Mouse (Mus musculus): ENCODE measurements at regions not wholly inside any gene's neighbourhood (a gene's known extent, or its start where the extent isn't known, plus 50 kb on each side); places are given as distances from the start of the nearest gene placed in this dataset.

DNA sequence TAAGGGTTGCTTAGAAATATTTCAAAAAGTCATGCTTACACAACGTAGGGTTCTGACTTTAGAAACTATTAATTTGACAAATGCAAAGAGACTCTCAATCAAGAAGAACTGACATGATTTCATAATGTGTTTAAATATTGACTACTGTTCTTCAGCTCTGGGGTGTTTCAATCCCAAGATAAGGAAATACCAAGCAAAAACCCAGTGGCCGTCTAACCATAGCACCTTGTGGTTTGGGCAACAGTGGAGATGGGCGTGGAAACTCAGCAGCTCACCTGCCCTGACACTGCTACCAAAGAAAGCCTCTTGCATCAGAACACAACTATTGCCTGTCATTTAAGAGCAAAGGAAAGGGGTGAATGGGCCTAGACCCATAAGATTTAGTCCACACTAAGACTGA is 119.9 kb downstream of the Foxa2 start:
- DNase-seq: no peak

DNA sequence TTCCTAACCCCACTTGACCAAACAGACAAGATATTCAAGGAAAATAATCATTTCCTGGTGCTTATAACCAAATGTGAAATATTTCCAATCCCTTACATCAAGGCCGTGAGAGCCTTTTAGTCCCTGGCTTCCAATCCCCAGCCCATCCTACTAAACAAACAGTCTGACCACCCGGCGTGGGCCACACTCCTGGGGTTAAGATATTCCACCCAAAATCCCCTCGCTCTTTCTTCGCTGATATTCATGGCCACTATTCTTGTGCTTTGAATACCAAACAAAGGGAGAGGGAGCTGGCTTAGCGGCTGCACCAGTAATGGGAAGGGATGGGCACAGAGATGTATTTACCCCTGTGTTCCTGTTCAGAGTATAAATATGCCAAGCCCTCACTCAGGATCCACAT is 139.4 kb downstream of the Foxa2 start:
- DNase-seq: no peak

DNA sequence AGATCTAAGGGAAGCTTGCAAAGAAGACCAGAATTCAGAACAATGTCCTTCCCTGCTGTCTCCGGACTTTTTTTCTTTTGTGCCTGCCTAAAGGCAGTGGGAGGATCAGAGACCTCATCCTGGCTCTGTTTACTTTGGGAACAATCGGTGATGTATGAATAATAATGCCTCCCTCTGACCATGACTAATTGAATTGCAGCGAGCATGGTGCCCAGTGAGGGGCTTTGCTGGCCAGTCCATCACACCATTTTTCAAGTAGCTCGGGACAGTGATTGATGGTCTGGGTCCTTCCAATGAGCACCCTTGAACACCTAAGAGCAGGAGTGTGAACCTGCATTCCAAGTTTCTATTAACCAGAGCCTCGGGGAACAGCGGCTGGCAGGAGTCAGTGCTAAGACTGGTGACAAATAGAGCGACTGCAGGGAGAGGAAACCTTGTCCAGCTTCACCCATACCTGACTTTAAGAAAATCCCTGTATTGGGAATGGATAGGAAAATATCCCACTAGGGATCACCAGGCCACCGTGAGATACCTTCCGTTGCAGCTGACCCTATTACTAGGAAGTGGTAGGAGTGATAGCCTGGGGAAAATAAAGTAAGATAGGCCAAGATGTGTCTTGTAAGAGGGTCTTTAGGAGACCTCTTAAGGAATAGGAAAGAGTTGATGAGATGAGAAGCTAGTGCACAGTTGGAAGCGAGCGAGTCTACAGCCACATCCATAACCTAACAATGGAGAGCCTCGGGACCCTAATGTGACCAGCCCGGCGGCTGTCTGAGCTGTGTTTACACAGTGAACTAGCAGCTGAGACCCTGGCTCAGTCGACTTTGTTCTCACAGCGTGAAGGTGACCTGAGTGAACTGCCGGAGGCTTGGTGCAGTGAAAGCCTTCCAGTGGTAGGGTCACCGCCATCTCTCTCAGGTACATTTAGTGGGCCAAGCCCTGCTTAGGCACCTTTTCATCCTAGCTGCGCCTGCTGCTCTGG is 140.7 kb downstream of the Foxa2 start:
- peak in 1 of 2 experiments; percentile 19 for DNase-seq

DNA sequence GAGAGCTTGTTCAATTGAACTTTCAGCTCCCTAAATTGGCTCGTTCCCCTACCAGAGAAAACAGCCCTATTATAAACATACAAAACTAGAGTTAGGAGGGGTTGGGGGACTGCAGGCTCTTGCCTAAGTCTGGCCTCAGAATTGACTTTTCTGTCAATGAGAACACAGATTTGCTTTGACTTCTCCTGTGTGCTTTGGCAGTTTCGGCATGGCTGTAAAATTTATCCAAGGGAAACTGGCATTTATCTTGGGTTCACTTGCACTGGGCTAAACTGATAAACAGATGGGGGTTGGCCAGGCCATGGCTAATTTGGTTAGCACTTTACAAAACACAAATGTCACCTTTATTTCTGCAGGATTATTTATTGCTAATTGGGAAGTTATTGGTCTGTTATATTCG is 141.7 kb downstream of the Foxa2 start:
- DNase-seq: no peak

DNA sequence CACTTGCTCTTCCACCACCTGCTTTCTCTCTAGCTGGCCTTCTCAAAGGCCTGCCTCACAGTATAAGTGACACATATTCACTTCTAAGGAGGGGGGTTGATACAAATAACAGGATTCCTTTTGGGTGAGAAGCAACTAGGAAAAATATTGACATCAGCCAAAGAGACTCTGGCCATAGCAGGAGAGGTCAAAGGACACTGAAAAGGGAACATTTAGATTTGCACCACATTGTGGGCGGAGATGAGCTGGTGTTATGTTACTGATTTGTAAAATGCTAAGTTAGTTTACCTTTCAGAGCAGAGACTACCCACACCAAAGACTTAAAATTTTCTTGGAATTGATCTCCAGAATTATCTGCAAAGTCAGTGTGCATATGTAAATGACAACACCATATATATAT is 147.5 kb downstream of the Foxa2 start:
- no peak for DNase-seq

DNA sequence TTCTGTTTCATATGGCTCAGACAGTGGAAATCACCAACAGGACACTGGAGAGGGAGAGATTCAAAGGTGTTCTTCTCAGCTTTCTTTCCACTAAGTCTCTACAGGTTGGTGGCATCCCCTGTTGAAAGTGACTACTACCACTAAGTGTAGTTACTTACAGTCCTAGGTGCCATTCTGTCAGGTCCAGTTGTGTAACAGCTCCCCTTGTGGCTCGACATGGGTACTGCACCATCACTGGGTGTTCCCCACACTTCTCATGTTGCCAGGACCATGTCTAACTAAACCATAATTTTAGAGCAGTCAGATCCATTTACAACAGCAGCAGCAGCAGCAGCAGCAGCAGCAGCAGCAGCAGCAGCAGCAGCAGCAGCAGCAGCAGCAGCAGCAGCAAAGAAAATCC is 151.1 kb downstream of the Foxa2 start:
- peak in 1 of 2 experiments; percentile 40 for DNase-seq

DNA sequence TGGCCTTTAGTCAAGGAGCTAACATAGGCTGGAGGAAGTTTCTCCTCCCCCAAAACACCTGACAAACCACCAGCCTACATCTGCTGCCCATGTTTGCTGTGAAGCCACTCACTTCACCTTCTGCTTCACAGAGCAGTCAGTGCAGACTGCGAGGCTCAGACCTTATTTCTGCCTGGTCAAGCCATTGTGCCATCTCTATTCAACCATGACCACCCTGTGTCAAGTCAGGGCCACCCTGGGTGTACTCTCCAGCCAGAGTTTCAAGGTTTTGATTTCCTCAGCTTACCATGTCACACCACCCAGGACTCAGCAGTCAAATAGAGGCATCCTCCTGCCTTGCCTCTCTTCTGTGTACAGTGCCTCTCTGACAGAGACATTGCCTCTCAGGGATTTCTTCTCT is 152.6 kb downstream of the Foxa2 start:
- DNase-seq: no peak

DNA sequence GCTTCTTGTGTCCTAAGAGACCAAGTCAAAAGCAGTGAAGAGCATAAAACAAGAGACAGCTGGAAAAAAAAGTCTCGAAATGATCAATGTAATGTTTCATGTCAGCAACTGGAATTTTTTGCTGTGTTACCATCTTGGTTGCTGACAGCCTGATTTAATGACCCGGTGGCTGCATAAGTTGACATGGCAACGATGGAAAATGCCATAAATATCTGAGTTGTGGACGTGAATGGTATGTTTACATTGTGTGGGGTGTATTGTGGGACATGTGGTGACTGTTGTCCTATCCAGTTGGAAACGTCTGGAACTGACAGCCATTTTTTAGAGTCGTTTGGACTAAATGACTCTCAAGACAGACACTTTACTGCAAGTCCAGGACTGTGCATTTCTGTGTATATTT is 160.6 kb downstream of the Foxa2 start:
- no peak for DNase-seq

DNA sequence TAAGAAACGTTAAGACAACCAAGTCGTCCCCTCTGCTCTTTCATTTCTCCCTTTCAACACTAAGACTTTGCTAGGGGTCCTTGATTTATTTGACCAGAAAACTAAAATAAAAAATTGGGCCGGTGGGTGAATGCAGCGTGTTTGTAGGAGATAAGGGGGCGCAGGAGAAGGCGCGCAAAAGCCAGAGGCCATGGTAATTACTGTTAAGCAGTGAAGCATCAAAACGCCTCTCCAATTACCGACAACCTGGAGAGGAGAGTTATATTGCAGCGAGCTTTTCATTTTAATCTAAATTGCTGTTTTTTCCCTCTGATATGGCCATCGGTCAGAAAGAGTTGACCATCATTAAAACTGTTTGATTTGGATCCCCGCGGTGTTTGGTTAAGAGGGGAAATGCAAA is 168.9 kb downstream of the Foxa2 start:
- DNase-seq: no peak

DNA sequence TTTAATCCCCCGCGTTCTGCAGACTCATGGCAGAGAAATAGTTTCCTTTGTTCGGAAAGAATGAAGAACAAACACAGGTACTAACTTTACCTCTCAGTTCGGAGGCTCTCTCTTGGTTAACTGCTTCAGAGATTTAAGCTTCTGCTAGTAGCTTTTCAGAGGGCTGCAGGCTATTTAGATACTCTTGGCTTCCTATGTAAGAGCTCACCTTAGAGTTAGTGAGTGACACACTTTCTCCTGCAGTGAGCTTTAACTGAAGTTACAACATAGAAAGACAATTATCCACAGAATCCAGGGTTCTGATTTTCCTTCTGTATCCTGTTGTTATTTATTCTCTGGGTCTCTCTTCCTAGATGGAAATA is 169.2 kb downstream of the Foxa2 start:
- no peak for DNase-seq

DNA sequence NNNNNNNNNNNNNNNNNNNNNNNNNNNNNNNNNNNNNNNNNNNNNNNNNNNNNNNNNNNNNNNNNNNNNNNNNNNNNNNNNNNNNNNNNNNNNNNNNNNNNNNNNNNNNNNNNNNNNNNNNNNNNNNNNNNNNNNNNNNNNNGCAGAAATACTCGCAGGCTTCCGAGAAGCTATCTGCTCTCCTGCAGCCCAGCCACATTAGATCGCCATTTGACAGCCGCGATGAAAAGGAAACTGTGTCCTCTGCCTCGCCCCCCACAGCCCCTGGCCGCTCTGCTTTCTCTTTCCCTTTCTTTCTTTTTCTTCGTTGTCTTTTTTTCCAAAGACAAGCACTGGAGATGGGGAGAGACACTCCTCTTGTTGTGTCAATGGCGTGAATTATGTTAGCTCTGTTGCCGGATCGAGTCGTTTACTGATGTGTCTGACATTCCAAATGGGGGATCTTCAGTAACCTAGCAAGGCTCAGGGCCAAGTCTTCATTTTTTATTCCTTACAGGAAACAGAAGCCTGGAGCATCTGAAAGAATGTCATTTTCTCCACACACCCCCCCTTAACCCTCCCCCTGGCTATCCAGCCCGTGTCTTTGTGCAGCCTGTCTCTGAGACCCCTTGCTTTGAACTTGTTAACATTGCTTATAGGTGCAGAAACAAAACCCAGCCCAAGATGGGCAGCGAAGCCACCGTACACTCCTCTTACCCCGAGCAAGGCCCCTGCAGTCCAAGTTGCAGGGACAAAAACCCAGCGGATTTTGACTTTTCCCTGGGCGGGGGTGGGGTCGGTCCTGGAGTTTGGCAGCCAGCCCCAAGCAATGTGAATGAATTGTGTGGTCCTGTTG is 169.8 kb downstream of the Foxa2 start:
- DNase-seq: no peak

DNA sequence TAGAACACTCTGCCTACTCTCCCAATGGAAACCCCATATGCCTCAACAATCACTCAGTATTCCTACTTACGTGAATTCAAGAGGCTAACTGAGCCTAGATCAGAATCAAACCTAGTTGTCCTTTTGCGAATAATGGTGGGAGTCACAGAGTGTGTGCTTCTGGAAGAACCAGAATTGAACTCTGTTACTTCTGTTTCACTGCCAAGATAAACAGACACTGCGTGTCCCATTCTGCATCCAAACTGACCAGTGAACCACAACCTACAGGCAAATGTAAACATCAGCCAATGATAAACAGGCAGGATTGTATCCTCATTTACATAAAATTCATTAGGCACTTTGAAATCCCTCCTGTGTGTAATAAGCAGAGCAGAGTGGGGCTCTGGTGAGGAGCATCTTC is 173.8 kb downstream of the Foxa2 start:
- no peak for DNase-seq

DNA sequence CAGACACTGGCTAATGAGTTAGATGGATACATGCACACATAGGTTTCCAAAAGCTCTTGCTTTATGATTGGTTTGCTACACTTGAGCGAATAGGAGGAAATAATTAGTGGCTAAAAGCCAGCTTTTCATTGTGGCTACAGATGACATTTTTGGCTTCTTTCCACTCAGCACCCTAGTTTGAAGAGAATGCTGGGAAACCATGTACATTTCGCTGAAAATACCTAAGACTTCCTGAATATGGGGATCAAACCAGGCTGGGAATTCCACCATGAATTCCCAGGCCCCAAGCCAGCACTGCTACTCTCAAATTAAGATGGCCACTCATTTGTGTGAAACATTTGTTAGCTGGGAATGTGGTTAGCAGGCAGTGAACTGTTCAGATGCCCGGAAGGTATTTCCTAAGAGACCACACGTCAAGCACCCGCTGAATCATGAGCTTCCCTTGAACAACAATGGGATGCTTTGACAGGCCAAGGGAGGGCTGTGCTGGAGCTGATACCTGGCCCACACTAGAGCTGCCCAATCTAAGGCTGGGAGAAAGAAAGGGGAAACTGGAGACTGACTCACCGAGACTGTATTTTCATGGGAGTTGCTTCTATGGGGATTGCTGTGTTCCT is 195.5 kb downstream of the Foxa2 start:
- DNase-seq: no peak

DNA sequence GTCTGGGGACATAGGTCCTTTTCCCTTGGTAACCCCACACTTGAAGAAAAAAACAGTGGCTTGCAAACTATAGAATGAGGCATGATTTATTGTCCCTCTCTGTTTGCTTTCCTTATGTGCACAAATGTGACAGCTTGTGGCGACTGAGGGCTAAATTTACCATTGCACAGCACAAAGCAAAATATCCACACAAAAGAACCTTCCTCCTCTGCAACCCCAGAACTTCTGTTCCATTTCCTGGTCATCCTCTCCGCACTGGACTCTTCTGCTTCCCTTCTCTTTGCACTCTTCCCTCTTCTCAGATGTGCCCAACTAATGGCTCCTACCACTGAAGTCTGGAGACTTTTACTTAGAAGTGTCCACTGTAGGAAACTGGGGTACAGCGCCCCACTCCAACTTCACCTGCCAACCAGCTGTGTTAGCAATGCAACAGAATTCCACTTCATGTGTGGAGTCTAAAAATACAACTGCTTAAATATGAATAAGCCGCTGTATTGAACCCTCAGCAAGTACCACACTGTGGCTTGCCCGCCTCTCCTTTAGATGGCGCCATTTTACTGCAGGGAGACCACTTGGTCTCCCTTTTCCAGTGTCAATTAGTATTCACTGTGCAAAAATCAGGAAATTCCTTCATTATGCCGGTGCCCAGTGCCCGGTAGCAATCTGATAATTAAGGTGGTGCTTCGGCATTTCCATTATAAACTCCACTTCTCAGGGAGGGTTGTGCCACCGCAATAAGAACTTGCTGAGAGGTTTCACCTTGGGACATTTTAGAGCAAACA is 199.6 kb downstream of the Foxa2 start:
- peak in 1 of 2 experiments; percentile 11 for DNase-seq

DNA sequence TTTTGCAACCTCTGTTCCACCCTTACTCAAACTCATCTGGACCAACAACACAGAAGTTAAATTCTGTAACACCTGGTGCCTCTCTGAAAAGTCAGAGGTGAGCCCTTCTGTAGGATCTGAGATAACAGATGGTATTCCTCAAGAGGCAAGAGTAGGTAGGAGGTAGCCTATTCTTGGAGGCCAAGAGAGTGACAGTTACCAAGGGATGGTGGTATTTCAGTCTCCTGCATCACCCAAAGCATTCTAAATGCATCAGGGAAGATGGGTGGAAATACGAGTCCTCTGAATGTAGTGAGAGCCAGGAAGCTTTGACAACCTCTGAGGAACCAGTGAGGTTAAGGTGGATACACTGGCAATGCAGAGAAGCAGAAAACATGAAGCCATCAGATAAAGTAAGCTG is 201.5 kb downstream of the Foxa2 start:
- DNase-seq: no peak

DNA sequence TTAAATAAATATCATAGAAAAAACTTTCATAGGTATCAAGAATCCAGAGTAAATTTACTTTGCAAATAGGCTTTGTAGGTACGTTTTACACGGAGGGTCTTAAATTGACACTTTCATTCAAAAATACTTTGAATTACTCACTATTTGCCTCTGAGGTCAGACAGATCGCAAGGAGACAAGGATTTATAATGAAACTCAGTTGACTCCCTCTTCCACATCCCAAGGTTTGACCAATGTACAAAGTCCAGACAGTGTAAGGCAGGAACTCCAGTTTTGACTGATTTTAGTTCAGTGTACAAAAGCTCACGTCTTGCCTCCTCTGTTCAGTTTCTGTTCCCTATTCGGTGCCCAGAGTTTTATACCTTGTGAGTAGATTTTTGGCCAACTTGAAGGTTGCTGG is 205.8 kb downstream of the Foxa2 start:
- DNase-seq: no peak

DNA sequence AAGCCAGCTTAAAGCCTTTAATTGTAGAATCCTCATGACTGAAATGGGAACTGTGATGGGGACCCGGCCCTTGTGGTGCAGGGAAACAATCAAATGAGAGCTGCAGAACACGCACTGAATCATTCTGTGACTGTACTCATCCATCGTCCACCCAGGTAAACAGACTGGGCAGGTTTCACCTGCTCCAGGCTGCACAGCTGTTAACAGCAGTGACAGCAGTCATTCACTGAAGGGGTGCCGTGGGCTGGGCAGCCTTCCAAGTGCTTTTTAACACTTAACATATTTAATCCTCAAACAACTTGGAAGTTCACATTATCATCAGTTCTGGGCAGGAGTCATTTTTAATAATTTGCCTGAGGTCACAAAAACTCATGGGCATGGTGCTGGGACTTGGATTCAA is 208.2 kb downstream of the Foxa2 start:
- no peak for DNase-seq

DNA sequence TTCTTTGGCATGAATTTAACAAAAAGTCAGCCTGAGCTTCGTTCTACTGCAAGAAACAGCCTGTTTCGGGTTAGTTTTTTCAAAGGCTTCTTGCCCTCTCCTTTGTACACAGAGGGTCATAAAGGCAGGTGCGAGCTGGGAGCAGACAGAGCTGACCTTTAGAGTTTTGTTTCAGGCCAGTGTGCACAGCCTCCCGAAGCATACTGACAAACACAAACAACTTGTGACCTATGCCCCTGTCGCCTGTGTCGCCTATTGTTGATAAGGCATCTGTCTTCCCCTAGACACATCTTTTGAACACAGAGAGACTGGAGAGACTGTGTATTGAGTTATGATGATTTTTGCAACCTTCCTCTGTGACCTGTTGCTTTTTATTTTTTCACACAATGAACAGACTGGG is 216.2 kb downstream of the Foxa2 start:
- DNase-seq: no peak

DNA sequence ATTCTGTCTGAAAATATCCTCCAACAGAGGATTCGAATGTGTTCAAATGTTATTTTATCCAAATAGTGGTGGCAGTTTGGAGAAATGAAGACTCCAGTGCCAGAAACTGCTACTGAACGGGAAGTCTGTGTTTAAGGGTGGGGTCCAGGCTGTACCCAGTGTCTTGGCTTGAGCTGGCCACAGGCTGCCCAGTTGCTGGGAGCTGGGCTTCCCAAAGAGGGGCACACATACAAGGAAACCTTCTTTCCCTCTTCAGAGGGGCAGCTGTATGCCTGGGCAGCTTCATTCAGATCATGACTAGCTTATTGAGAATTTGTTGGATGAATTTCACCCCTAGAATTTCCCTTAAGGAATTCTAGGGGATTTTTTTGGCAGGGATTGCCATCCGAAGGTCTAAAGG is 229.8 kb downstream of the Foxa2 start:
- DNase-seq: no peak

DNA sequence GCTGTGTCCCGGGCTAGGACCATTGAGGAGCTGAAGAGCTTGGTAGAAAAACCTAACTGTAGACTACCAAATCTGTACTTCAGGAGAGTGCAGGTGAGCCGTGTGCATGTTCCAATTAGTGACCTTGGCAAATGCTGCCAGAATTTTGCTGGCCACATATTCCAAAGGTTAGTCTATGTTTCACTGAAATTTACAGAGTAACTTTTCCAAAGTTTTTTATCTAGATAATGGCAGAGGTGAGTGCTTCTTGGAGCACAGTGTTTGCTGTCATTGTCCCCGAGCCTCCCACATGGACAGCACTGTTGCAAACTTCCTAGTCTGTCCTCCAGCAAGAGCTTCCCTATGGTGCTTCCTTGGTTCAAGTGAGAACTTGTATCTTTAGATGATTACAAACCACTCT is 232.5 kb downstream of the Foxa2 start:
- DNase-seq: no peak

DNA sequence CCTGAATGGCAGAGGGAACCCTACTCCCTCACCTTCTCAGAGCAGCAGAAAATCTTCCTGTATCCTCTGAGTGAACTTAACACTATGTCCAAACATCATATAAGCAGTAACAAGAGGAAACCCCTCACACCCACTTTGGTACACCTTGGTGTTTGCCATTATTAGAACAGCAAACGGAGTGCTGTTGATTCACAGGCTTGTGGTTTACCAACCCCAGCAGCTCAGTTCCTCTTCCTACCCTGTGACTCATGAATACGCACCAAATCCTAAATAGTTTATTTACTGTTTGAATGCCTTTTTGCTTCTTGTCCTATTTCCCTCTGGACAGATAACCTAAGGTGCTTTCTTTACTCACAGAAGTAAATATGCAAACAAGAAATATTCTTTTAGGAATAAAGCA is 233.3 kb downstream of the Foxa2 start:
- DNase-seq: no peak

DNA sequence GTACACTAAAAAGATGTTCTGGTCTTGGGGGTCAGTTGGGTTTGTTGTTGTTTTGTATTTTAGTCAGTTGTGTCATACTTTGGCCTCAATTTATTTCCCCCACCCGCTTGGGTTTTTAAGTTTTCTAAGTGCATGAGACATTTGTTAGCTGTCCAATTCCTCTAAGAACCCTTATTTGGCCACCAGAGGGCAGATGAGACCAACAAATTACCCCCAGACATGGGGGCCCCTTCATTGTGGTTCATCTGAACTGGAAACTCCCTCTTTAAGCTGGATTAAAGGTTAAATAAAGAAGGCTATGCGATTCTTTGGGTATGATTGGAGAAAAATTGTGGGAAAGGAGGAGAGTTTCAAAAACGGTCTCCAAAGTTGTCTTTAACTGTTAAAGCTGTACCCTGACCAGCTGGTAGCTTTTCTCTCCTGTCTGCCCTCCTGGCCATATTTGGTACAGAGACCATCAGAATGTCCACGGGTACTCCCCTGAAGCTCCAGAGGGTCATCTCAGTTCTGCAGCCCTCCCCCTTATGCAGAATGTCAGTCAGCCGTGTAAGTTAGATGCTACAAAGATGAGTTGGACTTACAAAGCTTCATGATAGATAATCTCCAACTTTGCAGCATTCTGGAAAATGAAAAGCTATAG is 238.6 kb downstream of the Foxa2 start:
- peak; percentile 4 to 36 for DNase-seq

Measured in kidney, adult 8-10 months (tissue).